Mouse (Mus musculus) liver, embryonic 16.5 days (tissue): ENCODE results near the gene Smug1. TPM values are rescaled to one million over a fixed set of nuclear protein-coding genes. Genes with fewer than 3 reads are reported as not detected.

Experiments used
- ATAC-seq: fragments of 200-750 bp; cut with Nextera tagmentation; 2 replicates; pipeline ENCODE4 v1.8.0; 2017; ENCODE audit warnings: low read depth, mild to moderate bottlenecking, moderate number of reproducible peaks, moderate library complexity
- H3K27ac ChIP-seq: fragments of 300-500 bp; sonication (generic); 2 replicates; pipeline ENCODE4 v1.5.1; 2014; ENCODE audit warnings: mild to moderate bottlenecking, low read length
- H3K27me3 ChIP-seq: fragments of 300-500 bp; sonication (generic); 2 replicates; pipeline ENCODE4 v1.6.1; 2014; ENCODE audit warnings: low read depth, low read length, mixed read lengths; ENCODE audit not compliant: control insufficient read depth, insufficient read depth
- H3K36me3 ChIP-seq: fragments of 300-500 bp; sonication (generic); 2 replicates; pipeline ENCODE4 v1.6.1; 2014; ENCODE audit warnings: mild to moderate bottlenecking; ENCODE audit not compliant: control insufficient read depth, insufficient read depth
- H3K4me1 ChIP-seq: fragments of 300-500 bp; sonication (generic); 2 replicates; pipeline ENCODE4 v1.6.1; 2014; ENCODE audit warnings: low read depth, low read length, mixed read lengths; ENCODE audit not compliant: control insufficient read depth
- H3K4me2 ChIP-seq: fragments of 300-500 bp; sonication (generic); 2 replicates; pipeline ENCODE4 v1.6.1; 2014; ENCODE audit warnings: low read depth, low read length, mixed read lengths
- H3K4me3 ChIP-seq: fragments of 300-500 bp; sonication (generic); 2 replicates; pipeline ENCODE4 v1.5.1; 2014; ENCODE audit warnings: low read depth, mild to moderate bottlenecking, low read length
- H3K9ac ChIP-seq: fragments of 300-500 bp; sonication (generic); 2 replicates; pipeline ENCODE4 v1.6.1; 2014; ENCODE audit warnings: low read depth, low read length
- H3K9me3 ChIP-seq: fragments of 300-500 bp; sonication (generic); replicated peaks from 2 replicates; pipeline ENCODE4 v1.6.1; 2016; ENCODE audit warnings: low read length; ENCODE audit not compliant: control insufficient read depth
- WGBS: fragments of 180-500 bp; shearing (Covaris S2); extraction: QIAGEN DNeasy Blood & Tissue Kit; methylation state at CpG from one replicate; pipeline ENCODE4 v1.1.7; 2014; ENCODE audit not compliant: insufficient replicate concordance; 5-methylcytosine and 5-hydroxymethylcytosine counted together
- polyA plus RNA-seq: library from polyadenylated mRNA; unstranded; fragments of >200 nt; fragmentation: Nextera tagmentation; extraction: Ambion mirVana; gene quantifications from 2 replicates; pipeline ENCODE4 v1.2.1, GENCODE M21; 2015

Gene Smug1
- polyA plus RNA-seq, 1 experiment from 2014 or later = 5.8 TPM

DNA sequence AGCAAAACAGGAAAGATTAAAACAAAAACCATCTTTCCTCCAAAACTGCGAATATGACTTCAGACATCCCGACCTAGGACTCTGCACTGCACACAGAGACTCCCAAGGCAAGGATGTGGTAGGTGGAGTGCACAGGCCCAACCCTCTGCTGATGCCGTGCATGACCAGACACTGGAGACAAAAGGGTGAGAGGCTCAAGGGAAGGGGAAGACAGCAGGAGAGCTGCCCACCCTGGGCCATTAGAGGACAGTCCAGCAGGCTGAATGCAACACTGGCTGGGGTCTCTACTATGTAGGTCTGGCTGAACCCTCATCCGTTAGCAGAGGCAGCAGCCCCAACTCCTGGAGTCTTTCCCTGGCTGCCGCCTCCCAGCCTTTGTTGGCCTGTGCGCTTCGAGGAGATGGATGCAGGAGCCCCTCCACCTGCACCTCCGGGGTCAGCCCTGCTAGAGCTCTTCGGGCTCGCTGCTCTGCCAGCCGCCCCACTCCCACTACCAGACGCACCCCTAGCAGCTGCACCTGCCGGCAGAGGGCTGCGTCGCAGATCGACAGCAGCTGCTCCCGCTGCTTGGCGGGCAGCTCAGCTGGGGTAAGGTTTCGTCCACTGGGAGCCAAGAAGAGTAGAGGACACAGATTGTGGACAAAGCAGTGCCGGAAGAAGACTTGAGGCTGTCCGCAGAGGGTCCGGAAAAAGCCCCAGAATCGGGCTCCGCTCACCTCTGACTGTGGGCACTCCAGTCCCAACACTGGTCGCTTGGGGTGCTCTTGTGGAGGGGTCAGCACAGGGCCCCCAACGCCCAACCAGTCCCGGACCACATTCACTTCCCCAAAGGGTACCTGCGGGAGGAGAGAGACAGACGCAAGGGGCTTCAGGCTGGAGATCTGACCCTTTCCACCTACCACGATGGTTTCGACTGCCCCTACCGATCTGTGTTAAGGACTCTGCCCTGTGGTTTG lies 11.2 kb downstream of the Smug1 start:
- no peak overlapping the region for H3K4me2 ChIP-seq
- H3K27ac ChIP-seq = no peak overlapping the region
- no peak overlapping the region for H3K4me3 ChIP-seq
- H3K9ac ChIP-seq = no peak overlapping the region
- ATAC-seq = 0 out of 2 replicates have a peak, but pooled peaks have one; percentile 7
- no peaks in the 10 kb centered on the region for H3K4me1 ChIP-seq
- no peaks in the 10 kb centered on the region for H3K27me3 ChIP-seq
- H3K36me3 ChIP-seq = no peaks in the 10 kb centered on the region
- WGBS = 64% methylated on average over 32 of the region's 32 CpGs
- H3K9me3 ChIP-seq = no peaks in the 10 kb centered on the region

DNA sequence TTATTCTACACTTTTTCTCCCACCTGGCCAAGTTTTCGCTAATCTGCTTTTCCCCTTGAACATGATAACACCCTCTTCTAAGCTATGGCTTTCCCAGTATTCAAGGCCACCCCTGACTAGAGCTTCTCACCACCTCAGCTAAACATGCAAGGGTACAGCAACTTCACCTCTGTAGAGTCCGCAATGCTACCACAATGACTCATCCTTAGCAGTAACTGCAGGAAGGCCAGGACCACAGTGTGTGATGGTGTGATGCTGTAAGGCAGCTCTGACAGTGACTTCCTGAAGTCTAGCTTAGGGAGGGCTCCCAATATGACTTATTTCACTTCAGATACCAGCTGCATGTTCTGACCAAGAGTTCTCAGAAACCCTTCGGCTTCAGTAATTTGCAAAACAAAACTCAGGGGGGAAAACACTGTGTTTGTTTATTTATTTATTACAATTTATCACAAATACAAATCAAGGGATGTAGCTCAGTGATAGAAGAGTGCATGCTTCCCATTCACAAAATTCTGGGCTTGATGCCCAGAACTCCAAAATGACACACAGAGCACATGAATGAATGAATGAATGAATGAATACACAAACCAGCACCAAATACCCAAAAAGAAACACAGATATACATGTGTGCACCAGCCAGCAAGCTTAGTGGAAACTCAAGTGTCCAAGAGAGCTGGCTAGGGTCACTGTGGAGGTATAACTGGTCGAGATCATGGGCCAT lies 13.8 kb downstream of the Smug1 start:
- Histone ChIP-seq H3K4me1 (no peaks in the 10 kb centered on the region), H3K27ac (no peak overlapping the region), H3K4me2 (no peak overlapping the region), H3K4me3 (no peak overlapping the region), H3K9ac (no peak overlapping the region), H3K9me3 (no peaks in the 10 kb centered on the region), H3K36me3 (no peaks in the 10 kb centered on the region), H3K27me3 (peaks cover 9% of the 10 kb centered on the region)
- 56% methylated on average over 4 of the region's 4 CpGs for WGBS
- ATAC-seq = no peak

DNA sequence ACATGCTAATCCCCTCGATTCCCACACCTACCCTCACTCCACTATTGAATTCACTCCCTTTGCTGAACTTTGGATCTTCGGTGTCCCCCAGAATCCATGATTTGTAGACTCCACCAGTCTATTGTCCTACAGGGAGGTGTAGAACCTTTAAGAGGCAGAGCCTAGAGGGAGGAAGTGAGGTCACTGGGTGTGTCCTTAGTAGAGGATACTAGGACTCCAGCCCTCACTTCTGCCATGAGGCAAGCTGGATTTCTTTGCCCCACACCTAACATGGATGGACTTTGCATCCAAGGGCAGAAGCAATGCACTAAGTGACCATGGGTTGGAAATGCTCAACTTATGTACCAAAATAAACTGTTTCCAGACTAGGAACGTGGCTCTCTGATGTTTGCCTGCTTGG lies 14.5 kb downstream of the Smug1 start:
- Histone ChIP-seq H3K4me3 (no peak overlapping the region), H3K4me2 (no peak overlapping the region), H3K36me3 (no peaks in the 10 kb centered on the region), H3K27ac (no peak overlapping the region), H3K9ac (no peak overlapping the region), H3K4me1 (no peaks in the 10 kb centered on the region), H3K27me3 (peaks cover 15% of the 10 kb centered on the region), H3K9me3 (no peaks in the 10 kb centered on the region)
- 63% methylated on average over 3 of the region's 3 CpGs for WGBS
- ATAC-seq = no peak

DNA sequence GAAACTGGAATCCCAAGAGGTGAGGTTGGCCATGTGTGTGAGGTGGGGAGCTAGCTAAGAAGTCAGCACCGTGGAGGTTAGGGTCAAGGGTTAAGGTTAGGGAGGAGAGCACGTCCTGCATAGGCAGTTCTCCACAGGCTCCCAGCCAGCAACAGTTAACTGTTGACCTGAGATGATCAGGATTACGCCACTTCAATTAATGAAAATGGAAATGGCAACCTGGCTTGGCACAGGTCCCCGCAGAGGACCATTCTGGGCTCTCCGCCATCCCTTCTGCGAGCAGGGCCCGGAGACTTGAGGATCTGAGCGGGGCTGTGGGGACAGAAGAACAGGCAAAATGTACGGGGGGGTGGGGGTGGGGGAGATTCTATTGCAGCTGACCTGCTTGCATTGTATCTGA lies 19.1 kb downstream of the Smug1 start:
- H3K36me3 ChIP-seq = no peaks in the 10 kb centered on the region
- H3K4me1 ChIP-seq = no peaks in the 10 kb centered on the region
- H3K9ac ChIP-seq = no peak overlapping the region
- 52% methylated on average over 9 of the region's 9 CpGs for WGBS
- no peak overlapping the region for H3K4me3 ChIP-seq
- ATAC-seq = no peak
- no peak overlapping the region for H3K4me2 ChIP-seq
- no peaks in the 10 kb centered on the region for H3K9me3 ChIP-seq
- peaks cover 55% of the 10 kb centered on the region for H3K27me3 ChIP-seq
- no peak overlapping the region for H3K27ac ChIP-seq

DNA sequence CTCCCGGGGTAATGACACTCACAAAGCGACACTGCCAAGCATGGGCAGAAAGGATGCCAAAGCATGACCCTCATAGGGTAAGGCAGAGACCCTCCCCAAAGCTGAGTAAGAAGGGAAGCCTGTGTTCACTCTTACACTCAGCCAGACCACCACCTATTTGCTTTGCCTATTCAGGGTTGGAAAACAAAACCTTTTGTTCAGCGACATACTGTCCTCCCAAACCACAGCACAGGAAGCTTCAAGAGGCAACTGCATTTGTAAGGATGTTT lies 19.5 kb downstream of the Smug1 start:
- Histone ChIP-seq H3K4me1 (no peaks in the 10 kb centered on the region), H3K4me2 (no peak overlapping the region)

DNA sequence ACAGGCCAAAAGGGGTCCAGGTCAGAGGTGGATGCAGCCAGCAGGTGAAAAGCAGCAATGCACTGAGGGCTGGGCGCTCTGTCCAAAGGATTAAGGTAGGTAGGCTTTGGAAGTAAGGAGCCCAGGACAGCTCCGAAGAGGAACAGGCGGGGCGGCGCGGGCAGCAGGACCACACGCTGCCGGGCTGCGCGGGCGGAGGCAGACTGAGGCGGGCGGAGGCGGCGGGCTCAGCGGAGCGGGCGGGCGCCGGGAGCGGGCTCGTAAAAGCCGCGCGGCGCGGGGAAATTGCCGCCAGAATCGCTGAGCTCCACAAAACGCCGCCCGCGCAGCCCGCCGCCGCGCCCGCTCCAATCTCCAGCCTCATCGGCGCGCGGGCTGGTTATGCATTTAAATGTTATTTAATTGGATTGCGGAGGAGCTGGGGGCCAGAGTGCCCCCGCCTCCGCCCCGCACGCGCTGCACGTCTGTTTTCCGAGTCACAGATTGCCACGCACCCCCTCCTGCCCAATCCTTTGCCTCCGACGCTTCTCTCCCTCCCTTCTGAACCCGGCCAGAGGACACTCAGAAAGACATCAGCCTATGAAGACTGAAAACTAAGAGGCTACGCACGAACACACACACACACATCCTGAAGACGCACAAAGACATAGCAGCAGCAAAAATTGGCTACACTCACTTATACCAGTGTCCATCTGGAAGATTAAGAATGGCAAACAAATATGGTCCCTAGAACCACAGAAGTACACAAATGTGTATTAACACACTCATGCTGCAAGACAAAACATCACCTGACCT lies 20.1 kb downstream of the Smug1 start:
- WGBS = 1% methylated on average over 47 of the region's 57 CpGs

More for the DNA sequence above, 19.5 kb downstream of the Smug1 start:
- ATAC-seq = no peak
- Histone ChIP-seq H3K9me3 (no peaks in the 10 kb centered on the region), H3K36me3 (no peaks in the 10 kb centered on the region), H3K27ac (no peak overlapping the region), H3K27me3 (peaks cover 55% of the 10 kb centered on the region), H3K9ac (no peak overlapping the region), H3K4me3 (no peak overlapping the region)
- 16% methylated on average over 3 of the region's 3 CpGs for WGBS

DNA sequence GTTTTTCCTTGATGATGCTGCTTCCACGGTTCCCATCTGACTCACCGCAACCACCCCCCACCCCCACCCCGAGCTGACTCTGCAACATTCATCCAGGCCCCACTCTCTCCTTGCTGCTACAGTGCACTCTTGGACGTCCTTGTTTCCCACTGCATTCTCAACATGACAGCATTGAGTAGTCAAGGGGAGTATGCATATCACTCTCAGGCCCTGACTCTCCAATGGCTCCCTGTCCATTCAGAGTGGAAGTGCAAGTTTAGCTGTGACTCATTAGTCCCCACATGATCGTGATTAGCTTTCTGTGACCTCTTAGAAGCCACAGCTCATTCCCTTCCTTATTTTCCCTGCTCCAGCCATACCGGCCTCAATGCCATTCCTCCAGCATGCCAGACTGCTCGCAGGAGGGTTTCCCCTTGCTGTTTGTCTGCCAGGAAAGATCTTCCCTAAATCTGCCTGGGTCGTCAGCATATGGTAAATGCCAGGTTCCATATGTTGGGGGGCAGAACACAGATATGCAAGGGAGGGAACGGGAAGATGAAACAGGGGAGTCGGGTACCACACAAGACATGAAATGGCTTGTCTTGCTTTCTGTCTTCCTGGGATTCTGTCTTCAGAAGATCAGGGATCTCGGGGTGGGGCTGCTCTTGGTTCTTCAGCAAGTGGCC lies 21.1 kb downstream of the Smug1 start:
- no peaks in the 10 kb centered on the region for H3K9me3 ChIP-seq
- no peaks in the 10 kb centered on the region for H3K36me3 ChIP-seq
- H3K4me1 ChIP-seq = no peaks in the 10 kb centered on the region
- 51% methylated on average over 11 of the region's 11 CpGs for WGBS
- no peak overlapping the region for H3K27ac ChIP-seq
- H3K27me3 ChIP-seq = peaks cover 60% of the 10 kb centered on the region
- no peak overlapping the region for H3K4me2 ChIP-seq
- no peak overlapping the region for H3K4me3 ChIP-seq
- ATAC-seq = no peak
- no peak overlapping the region for H3K9ac ChIP-seq

More for the DNA sequence above, 20.1 kb downstream of the Smug1 start:
- Histone ChIP-seq H3K9ac (no peak overlapping the region), H3K36me3 (no peaks in the 10 kb centered on the region), H3K4me2 (peak overlapping the region; percentile 18; the same call in 1 of the 2 replicates), H3K27ac (no peak overlapping the region), H3K9me3 (no peaks in the 10 kb centered on the region), H3K4me3 (peak overlapping the region; percentile 23; the same call in 1 of the 2 replicates), H3K4me1 (no peaks in the 10 kb centered on the region), H3K27me3 (peaks cover 55% of the 10 kb centered on the region)
- no peak for ATAC-seq

DNA sequence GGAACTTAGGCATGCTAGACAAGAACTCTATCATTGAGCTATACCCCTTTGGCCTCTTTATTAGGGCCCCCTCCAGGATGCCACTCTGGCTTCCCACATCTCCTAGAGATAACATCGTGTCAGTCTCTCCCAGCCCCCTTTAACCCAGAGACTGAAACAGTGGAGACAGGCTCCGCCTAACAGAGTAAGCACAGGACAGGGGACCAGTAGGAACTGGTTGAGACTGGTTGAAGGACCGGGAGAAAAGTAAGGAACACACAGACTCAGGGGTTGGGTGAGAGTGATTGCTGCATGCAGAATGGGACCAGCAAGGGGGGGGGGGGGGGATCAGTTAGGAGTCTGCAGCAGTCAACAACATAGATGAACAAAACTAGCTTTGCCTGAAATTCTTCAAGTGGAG lies 22.7 kb downstream of the Smug1 start:
- H3K4me3 ChIP-seq = no peak overlapping the region
- H3K36me3 ChIP-seq = no peaks in the 10 kb centered on the region
- ATAC-seq = no peak
- H3K9me3 ChIP-seq = no peaks in the 10 kb centered on the region
- WGBS = 17% methylated on average over 3 of the region's 3 CpGs
- H3K4me2 ChIP-seq = no peak overlapping the region
- no peak overlapping the region for H3K27ac ChIP-seq
- no peaks in the 10 kb centered on the region for H3K4me1 ChIP-seq
- no peak overlapping the region for H3K9ac ChIP-seq
- H3K27me3 ChIP-seq = peaks cover 61% of the 10 kb centered on the region
